Mouse (Mus musculus) MEL (cell line): ENCODE measurements at regions not wholly inside any gene's neighbourhood (a gene's known extent, or its start where the extent isn't known, plus 50 kb on each side); places are given as distances from the start of the nearest gene placed in this dataset.

Source experiments
- CTCF ChIP-seq, 3 experiments: IDR thresholded peaks in 2 of 3; conservative IDR thresholded peaks in 1 of 3; 2 replicates each; pipeline ENCODE4 v1.5.1; 2011 to 2012; ENCODE audit warnings: low read length in 3 of 3, low read depth in 2 of 3, mild to moderate bottlenecking in 2 of 3, improper control_type of control experiment in 1 of 3, inconsistent platforms in 1 of 3, mixed read lengths in 1 of 3, moderate library complexity in 1 of 3; ENCODE audit not compliant: control insufficient read depth in 1 of 3, insufficient read depth in 1 of 3, poor library complexity in 1 of 3, severe bottlenecking in 1 of 3
- GATA1 ChIP-seq: IDR thresholded peaks from 2 replicates; pipeline ENCODE4 v1.6.1; 2011; ENCODE audit warnings: low read depth, low read length, improper control_type of control experiment
- MYB ChIP-seq: IDR thresholded peaks from 2 replicates; pipeline ENCODE4 v1.6.1; 2011; ENCODE audit warnings: mild to moderate bottlenecking, low read depth, low read length, improper control_type of control experiment
- ZMIZ1 ChIP-seq: IDR thresholded peaks from 2 replicates; pipeline ENCODE4 v1.6.1; 2012; ENCODE audit warnings: low read depth, mild to moderate bottlenecking, inconsistent platforms, low read length, improper control_type of control experiment, moderate library complexity

DNA sequence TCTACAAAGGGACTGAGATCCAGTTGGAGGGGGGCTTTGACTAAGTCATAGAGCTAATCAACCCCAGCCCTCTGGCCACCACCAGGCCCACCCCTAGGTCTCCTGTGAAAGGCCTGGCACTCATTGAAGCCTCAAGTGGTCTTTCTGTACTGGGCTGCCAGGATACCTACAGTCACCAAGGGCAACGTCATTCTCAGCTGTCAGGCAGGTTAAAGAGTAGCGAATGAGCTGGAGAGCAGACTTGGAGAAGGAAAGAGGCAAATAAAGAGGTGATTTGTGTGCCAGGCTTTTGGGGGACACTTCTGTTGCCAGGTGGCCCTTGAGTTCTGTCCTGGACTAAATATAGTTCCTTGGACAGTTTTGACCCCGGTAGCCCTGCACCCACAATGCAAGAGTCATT, 81.5 kb upstream of the Dio3 start:
- no peak for TF ChIP-seq ZMIZ1
- no peak for TF ChIP-seq CTCF (IDR thresholded peaks at IDR 0.05 in 2 of 3, conservative IDR thresholded peaks at IDR 0.05 in 1 of 3; ENCODE audit: control insufficient read depth in 1 of 3, insufficient read depth in 1 of 3, low read depth in 2 of 3, low read length in 3 of 3, poor library complexity in 1 of 3, severe bottlenecking in 1 of 3)
- no peak for TF ChIP-seq MYB
- TF ChIP-seq GATA1, result no peak
